14 mouse cellular contexts compared by ENCODE assay signal in the genomic region with DNA sequence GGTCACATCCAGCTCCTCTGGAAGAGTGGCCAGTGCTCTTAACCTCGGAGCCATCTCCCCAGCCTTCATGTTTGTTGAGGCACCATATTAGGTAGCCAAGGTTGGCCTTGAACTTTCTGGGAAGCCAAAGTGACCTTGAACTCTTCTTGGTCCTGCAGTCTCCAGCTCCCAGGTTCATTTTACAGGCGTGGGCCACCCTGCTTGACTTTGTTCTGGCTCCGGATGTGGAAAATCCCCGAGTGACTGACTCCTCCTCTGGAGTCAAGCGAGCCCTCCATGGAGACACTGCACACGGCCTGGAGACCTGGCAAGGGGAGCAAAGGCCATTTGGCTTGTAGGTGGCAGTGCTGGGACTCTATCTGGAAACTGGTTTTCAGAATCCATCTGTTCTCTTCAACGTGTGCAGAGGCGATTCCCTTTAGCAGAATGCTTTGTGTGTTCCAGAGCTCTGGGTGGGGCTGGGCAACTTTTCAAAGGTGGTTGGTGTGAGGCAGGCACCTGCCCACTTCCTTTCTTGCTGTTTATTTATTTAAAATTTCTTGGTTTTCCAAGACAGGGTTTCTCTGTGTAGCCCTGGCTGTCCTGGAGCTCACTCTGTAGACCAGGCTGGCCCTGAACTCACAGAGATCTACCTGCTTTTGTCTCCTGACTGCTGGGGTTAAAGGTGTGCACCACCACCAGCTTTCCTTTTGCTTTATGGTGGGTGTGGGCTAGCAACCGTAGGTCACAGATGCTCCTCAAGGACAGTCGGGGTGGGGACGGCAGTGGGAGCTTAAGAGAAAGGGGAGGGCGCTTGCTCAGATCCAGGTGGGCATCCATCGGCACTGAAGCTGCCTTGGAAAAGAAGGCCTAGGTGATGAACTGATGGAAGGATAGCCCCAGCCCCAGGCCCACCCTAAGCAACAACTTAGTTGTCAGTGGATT. TPM values are rescaled to one million over a fixed set of nuclear protein-coding genes. Genes with fewer than 3 reads are reported as not detected.
DNase-seq lines count a peak whose midpoint lies in the region; ATAC-seq and TF ChIP-seq lines count a peak whose summit lies in the region.
"Had no signal": no experiment of that assay in that cellular context is flagged by ENCODE, and none has a peak within 500 bp of the region (broad histone marks: within the 10 kb centered on the region; RNA-seq: fewer than 3 reads in every experiment).

No protein-coding gene starts in this region.

- H3K36me3 ChIP-seq in stomach, embryonic 16.5 days (ENCODE audit: control insufficient read depth, insufficient read depth, low read length), result no peaks in the 10 kb centered on the region
- H3K36me3 ChIP-seq: heart, embryonic 10.5 days; lung, embryonic 15.5 days; midbrain, embryonic 15.5 days had no signal

- ATAC-seq in frontal cortex, adult (ENCODE audit: low TSS enrichment), result 0 out of 2 replicates have a peak, but pooled peaks have one; percentile 17
- ATAC-seq in stomach, embryonic 16.5 days (ENCODE audit: insufficient read depth, low FRiP score), result no peak
- ATAC-seq: activated CD4-positive, CD25-positive, alpha-beta regulatory T cell, adult 4 months; midbrain, embryonic 15.5 days had no signal

- no peak overlapping the region for H3K9ac ChIP-seq in stomach, embryonic 16.5 days (ENCODE audit: low read length)
- H3K9ac ChIP-seq: lung, embryonic 15.5 days; midbrain, embryonic 15.5 days had no signal

- H3K27me3 ChIP-seq in stomach, embryonic 16.5 days (ENCODE audit: control insufficient read depth, insufficient read depth, low read length), result no peaks in the 10 kb centered on the region
- H3K27me3 ChIP-seq: lung, embryonic 15.5 days; midbrain, embryonic 15.5 days had no signal

- no peak overlapping the region for H3K4me3 ChIP-seq in layer of hippocampus, adult 2 months
- no peak overlapping the region for H3K4me3 ChIP-seq in stomach, embryonic 16.5 days (replicated peaks; ENCODE audit: low read length)
- H3K4me3 ChIP-seq: heart, embryonic 10.5 days; lung, embryonic 15.5 days; midbrain, embryonic 15.5 days had no signal

- H3K27ac ChIP-seq in layer of hippocampus, adult 2 months, result peak overlapping the region; percentile 57
- peak overlapping the region; percentile 66 for H3K27ac ChIP-seq in stomach, embryonic 16.5 days (ENCODE audit: low read length)
- H3K27ac ChIP-seq: heart, embryonic 10.5 days; lung, embryonic 15.5 days; midbrain, embryonic 15.5 days had no signal

- H3K9me3 ChIP-seq in stomach, embryonic 16.5 days (replicated peaks; ENCODE audit: control insufficient read depth, low read length), result no peaks in the 10 kb centered on the region
- H3K9me3 ChIP-seq: heart, embryonic 10.5 days; lung, embryonic 15.5 days; midbrain, embryonic 15.5 days had no signal

- H3K4me2 ChIP-seq in stomach, embryonic 16.5 days (ENCODE audit: low read depth, low read length), result no peak overlapping the region
- H3K4me2 ChIP-seq: lung, embryonic 15.5 days; midbrain, embryonic 15.5 days had no signal

- peaks cover 14% of the 10 kb centered on the region; the same call in 1 of the 2 replicates for H3K4me1 ChIP-seq in stomach, embryonic 16.5 days (ENCODE audit: control insufficient read depth, insufficient read depth, low read length)
- H3K4me1 ChIP-seq: midbrain, embryonic 15.5 days had no signal

- no peak for DNase-seq in frontal cortex, postnatal 14 days (ENCODE audit: low spot score in 2 of 2)
- DNase-seq in layer of hippocampus, adult 2 months (ENCODE audit: low spot score in 2 of 2), result peak in 1 of 2 experiments; percentile 50
- DNase-seq in layer of hippocampus, postnatal 10 days (ENCODE audit: low spot score in 2 of 2), result no peak
- peak; percentile 94 for DNase-seq in R1 (ENCODE audit: low read depth, low spot score)
- no peak for DNase-seq in urinary bladder, postnatal 36 days (ENCODE audit: low spot score in 2 of 2)
- DNase-seq: cerebellum, adult 8-10 months; gastrocnemius, postnatal 14 days; liver had no signal

- no peak for TF ChIP-seq CTCF in layer of hippocampus, adult 2 months (conservative IDR thresholded peaks at IDR 0.05)

- WGBS in stomach, embryonic 16.5 days, result 67% methylated on average over 13 of the region's 13 CpGs

RNA-seq across cellular contexts. Expression of a gene that starts 30.8 kb away (rescaled TPM):
- total RNA-seq in layer of hippocampus, adult 2 months (2021), result 100 to 1,000 TPM; 340 to 347 TPM
- total RNA-seq in layer of hippocampus, postnatal 10 days (2021), result 100 to 1,000 TPM; 268 to 270 TPM
- 3.0 and 3.1 TPM in 2 replicates for polyA plus RNA-seq in stomach, embryonic 16.5 days (2015; fragmentation: Nextera tagmentation; extraction: Ambion mirVana)
